Mouse (Mus musculus) hindbrain, postnatal 0 days (tissue): ENCODE measurements at regions not wholly inside any gene's neighbourhood (a gene's known extent, or its start where the extent isn't known, plus 50 kb on each side); places are given as distances from the start of the nearest gene placed in this dataset.

ENCODE experiments used
- ATAC-seq: fragments of 200-750 bp; cut with Nextera tagmentation; 2 replicates; pipeline ENCODE4 v1.8.0; 2017; ENCODE audit warnings: mild to moderate bottlenecking, moderate TSS enrichment, moderate library complexity
- DNase-seq: peaks from one replicate; pipeline ENCODE4 v3.0.0-alpha.2; 2015; ENCODE audit warnings: low spot score
- H3K27ac ChIP-seq: fragments of 300-500 bp; sonication (generic); 2 replicates; pipeline ENCODE4 v1.5.1; 2014; ENCODE audit warnings: mild to moderate bottlenecking
- H3K27me3 ChIP-seq: fragments of 300-500 bp; sonication (generic); 2 replicates; pipeline ENCODE4 v1.6.1; 2014; ENCODE audit warnings: low read length, mixed read lengths; ENCODE audit not compliant: insufficient read depth
- H3K36me3 ChIP-seq: fragments of 300-500 bp; sonication (generic); 2 replicates; pipeline ENCODE4 v1.6.1; 2014; ENCODE audit warnings: low read length, mixed read lengths; ENCODE audit not compliant: insufficient read depth
- H3K4me1 ChIP-seq: fragments of 300-500 bp; sonication (generic); 2 replicates; pipeline ENCODE4 v1.6.1; 2014; ENCODE audit warnings: antibody characterized with exemption, low read length, mixed read lengths; ENCODE audit not compliant: insufficient read depth
- H3K4me2 ChIP-seq: fragments of 300-500 bp; sonication (generic); 2 replicates; pipeline ENCODE4 v1.6.1; 2014; ENCODE audit warnings: low read depth, mild to moderate bottlenecking, low read length, moderate library complexity, mixed read lengths
- H3K4me3 ChIP-seq: fragments of 300-500 bp; sonication (generic); 2 replicates; pipeline ENCODE4 v1.5.1; 2014; ENCODE audit warnings: low read length
- H3K9ac ChIP-seq: fragments of 300-500 bp; sonication (generic); replicated peaks from 2 replicates; pipeline ENCODE4 v1.6.1; 2014; ENCODE audit warnings: mild to moderate bottlenecking, low read length, moderate library complexity, mixed read lengths
- H3K9me3 ChIP-seq: fragments of 300-500 bp; sonication (generic); 2 replicates; pipeline ENCODE4 v1.6.1; 2016; ENCODE audit warnings: low read length, mixed read lengths
- CTCF ChIP-seq: IDR thresholded peaks from 2 replicates; pipeline ENCODE4 v1.5.1; 2016; ENCODE audit warnings: antibody characterized with exemption, control low read depth, low read depth
- WGBS: fragments of 180-500 bp; shearing (Covaris S2); extraction: QIAGEN DNeasy Blood & Tissue Kit; methylation state at CpG from one replicate; pipeline ENCODE4 v1.1.7; 2014; 5-methylcytosine and 5-hydroxymethylcytosine counted together

- H3K4me1 ChIP-seq, result no peaks in the 10 kb centered on the region
- H3K4me2 ChIP-seq, result no peak overlapping the region
- H3K9me3 ChIP-seq, result no peaks in the 10 kb centered on the region
- H3K4me3 ChIP-seq, result no peak overlapping the region
- DNase-seq (no peak), ATAC-seq (no peak)
- no peak overlapping the region for H3K9ac ChIP-seq
- no peaks in the 10 kb centered on the region for H3K27me3 ChIP-seq
- H3K36me3 ChIP-seq, result no peaks in the 10 kb centered on the region
- 87% methylated on average over 9 of the region's 9 CpGs for WGBS
- H3K27ac ChIP-seq, result no peak overlapping the region
- no peak for TF ChIP-seq CTCF
These were observed 56.4 kb downstream of the Cyp26a1 start for GRCm38 (mm10) chr19:37754024-37754423.

GRCm38 (mm10) chr19:37755372-37755771 is 57.8 kb downstream of the Cyp26a1 start:
- Histone ChIP-seq H3K4me1 (no peaks in the 10 kb centered on the region), H3K4me2 (no peak overlapping the region), H3K36me3 (no peaks in the 10 kb centered on the region), H3K9ac (no peak overlapping the region), H3K27me3 (no peaks in the 10 kb centered on the region), H3K9me3 (no peaks in the 10 kb centered on the region), H3K4me3 (no peak overlapping the region), H3K27ac (no peak overlapping the region)
- ATAC-seq (no peak), DNase-seq (no peak)
- WGBS, result 97% methylated on average over 3 of the region's 3 CpGs
- TF ChIP-seq CTCF, result peak; percentile 27; the same call in 1 of the 2 replicates

GRCm38 (mm10) chr19:37769376-37769775 is 71.8 kb downstream of the Cyp26a1 start:
- no peak overlapping the region for H3K27ac ChIP-seq
- H3K27me3 ChIP-seq, result no peaks in the 10 kb centered on the region
- H3K4me1 ChIP-seq, result no peaks in the 10 kb centered on the region
- no peaks in the 10 kb centered on the region for H3K36me3 ChIP-seq
- no peak for TF ChIP-seq CTCF
- ATAC-seq (no peak), DNase-seq (no peak)
- no peaks in the 10 kb centered on the region for H3K9me3 ChIP-seq
- WGBS, result 93% methylated on average over 4 of the region's 4 CpGs
- no peak overlapping the region for H3K9ac ChIP-seq
- H3K4me2 ChIP-seq, result no peak overlapping the region
- H3K4me3 ChIP-seq, result no peak overlapping the region

DNA sequence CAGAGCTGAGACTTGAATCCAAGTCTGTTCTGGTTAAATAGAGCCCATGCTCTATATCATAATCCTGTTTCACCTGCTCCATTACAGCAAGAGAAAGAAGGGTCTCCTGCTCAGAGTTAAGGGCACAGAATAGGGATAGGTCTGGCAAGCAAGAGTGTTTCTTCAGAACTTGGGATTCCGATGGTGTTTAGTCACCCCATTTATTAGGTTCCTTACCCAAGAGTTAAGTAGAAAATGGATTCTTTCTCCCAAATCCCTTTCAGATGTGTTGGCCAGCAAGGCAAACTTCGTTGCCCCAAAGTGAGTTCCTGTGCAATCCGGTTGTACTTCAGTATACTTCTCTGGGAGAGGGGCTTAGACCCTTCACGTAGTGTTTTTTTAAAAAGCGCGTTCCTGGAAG is 74.4 kb downstream of the Cyp26a1 start:
- Histone ChIP-seq H3K27me3 (no peaks in the 10 kb centered on the region), H3K4me1 (no peaks in the 10 kb centered on the region), H3K9ac (no peak overlapping the region), H3K27ac (no peak overlapping the region), H3K9me3 (no peaks in the 10 kb centered on the region), H3K4me3 (no peak overlapping the region), H3K4me2 (no peak overlapping the region), H3K36me3 (no peaks in the 10 kb centered on the region)
- TF ChIP-seq CTCF, result no peak
- no peak for ATAC-seq
- no peak for DNase-seq
- 93% methylated on average over 6 of the region's 6 CpGs for WGBS

DNA sequence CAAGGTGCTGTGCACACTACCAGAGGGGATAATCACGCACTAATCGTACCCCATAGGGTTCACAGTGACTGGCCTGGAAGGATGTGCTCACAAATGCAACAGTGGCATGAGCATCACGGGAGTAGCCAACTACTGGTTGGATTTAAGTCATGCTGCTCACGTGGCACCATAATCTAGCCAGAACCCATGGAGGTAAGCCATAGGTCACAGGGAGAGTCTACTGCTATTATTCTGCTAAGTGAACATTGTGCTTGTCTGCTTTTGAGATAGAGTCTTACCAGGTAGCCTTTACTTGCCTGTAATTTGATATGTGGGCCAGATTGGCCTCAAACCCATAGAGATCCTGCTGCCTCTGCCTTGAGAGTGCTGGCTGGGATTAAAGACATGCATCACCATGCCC is 77.0 kb downstream of the Cyp26a1 start:
- H3K9ac ChIP-seq, result no peak overlapping the region
- H3K36me3 ChIP-seq, result no peaks in the 10 kb centered on the region
- H3K4me3 ChIP-seq, result no peak overlapping the region
- ATAC-seq, result no peak
- TF ChIP-seq CTCF, result no peak
- no peak overlapping the region for H3K4me2 ChIP-seq
- DNase-seq, result no peak
- 93% methylated on average over 4 of the region's 4 CpGs for WGBS
- no peaks in the 10 kb centered on the region for H3K4me1 ChIP-seq
- no peaks in the 10 kb centered on the region for H3K9me3 ChIP-seq
- H3K27ac ChIP-seq, result no peak overlapping the region
- H3K27me3 ChIP-seq, result no peaks in the 10 kb centered on the region

- WGBS, result 80% methylated on average over 1 of the region's 1 CpGs
- H3K4me3 ChIP-seq, result no peak overlapping the region
- H3K4me1 ChIP-seq, result no peaks in the 10 kb centered on the region
- no peak for ATAC-seq
- H3K36me3 ChIP-seq, result no peaks in the 10 kb centered on the region
- no peak overlapping the region for H3K4me2 ChIP-seq
- TF ChIP-seq CTCF, result no peak
- H3K27ac ChIP-seq, result no peak overlapping the region
- DNase-seq, result no peak
- H3K9ac ChIP-seq, result no peak overlapping the region
- H3K9me3 ChIP-seq, result no peaks in the 10 kb centered on the region
- no peaks in the 10 kb centered on the region for H3K27me3 ChIP-seq
These were observed 77.4 kb downstream of the Cyp26a1 start for GRCm38 (mm10) chr19:37774966-37775365.

GRCm38 (mm10) chr19:37777961-37778360 is 80.4 kb downstream of the Cyp26a1 start:
- ATAC-seq, result peak; percentile 84
- Histone ChIP-seq H3K4me3 (no peak overlapping the region), H3K4me1 (no peaks in the 10 kb centered on the region), H3K9me3 (no peaks in the 10 kb centered on the region), H3K27ac (no peak overlapping the region), H3K36me3 (no peaks in the 10 kb centered on the region), H3K27me3 (no peaks in the 10 kb centered on the region), H3K4me2 (no peak overlapping the region), H3K9ac (no peak overlapping the region)
- DNase-seq, result peak; percentile 63
- 22% methylated on average over 6 of the region's 6 CpGs for WGBS
- TF ChIP-seq CTCF, result no peak

DNA sequence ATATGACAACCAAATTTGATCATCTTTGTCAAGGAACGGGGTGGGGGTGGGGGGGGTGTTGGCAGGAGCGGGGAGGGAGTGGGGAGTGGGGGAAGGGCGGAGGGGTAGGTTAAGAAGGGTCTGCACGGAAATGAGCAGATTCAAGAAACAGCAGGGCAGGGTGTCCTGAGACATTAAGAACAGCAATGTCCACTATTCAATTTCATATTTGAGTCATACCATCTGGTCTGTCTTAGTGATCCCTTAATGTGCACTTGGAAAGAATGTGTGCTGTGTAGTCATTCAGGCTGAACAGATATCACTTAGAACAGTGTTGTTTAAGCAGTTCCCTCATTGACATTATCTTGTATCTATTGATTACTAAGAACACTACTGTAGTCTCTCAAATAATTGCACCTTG is 81.0 kb downstream of the Cyp26a1 start:
- no peak for TF ChIP-seq CTCF
- Histone ChIP-seq H3K9me3 (no peaks in the 10 kb centered on the region), H3K27me3 (no peaks in the 10 kb centered on the region), H3K4me2 (no peak overlapping the region), H3K4me1 (no peaks in the 10 kb centered on the region), H3K36me3 (no peaks in the 10 kb centered on the region), H3K4me3 (no peak overlapping the region), H3K27ac (no peak overlapping the region), H3K9ac (no peak overlapping the region)
- 75% methylated on average over 4 of the region's 4 CpGs for WGBS
- DNase-seq, result no peak
- ATAC-seq, result no peak
